Mouse (Mus musculus) MEL-GATA-1-ER (cell line): ENCODE data around the gene Proser3.

Experiments
- DNase-seq: peaks from one replicate; pipeline ENCODE4 v3.0.0-alpha.2; 2012; ENCODE audit warnings: low read depth; ENCODE audit errors: extremely low read depth

The Proser3 gene

DNA sequence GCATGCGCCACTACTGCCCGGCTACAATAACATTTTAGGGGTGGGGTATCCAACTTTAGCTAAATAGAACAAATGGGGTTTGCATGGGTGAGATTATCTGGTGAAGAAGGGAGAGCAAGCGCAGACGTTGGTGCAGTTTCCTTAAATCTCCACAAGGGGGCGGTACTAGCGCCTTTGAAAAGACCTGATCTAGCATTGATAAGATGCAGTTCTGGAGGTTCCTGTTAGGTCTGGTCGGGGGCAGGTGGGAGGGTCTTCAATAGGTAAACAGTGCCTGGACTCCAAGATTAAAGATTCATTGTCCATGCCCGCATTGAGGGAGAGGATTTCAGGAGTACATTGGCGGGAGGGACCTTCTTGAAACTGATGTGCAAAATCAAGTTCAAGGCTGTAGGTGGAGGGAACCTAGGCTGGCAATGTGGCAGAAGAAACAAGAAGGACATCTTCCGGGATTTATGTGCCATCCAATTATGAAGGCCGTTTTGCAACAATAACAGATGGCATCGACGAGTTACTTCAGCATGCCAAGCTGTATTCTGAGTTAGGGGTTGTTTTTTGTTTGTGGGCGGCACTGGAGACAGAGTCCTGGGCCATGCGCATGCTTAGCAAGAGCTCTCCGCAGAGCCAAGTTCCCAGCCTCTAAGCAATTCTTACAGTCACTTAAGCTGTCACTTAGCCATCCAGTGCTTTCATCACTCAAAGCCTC lies 61.7 kb downstream of the Proser3 start:
- DNase-seq = peak; percentile 26
